Mouse (Mus musculus) neutrophil, adult 5-6 weeks (primary cell): ENCODE results near the gene Olfr299. TPM values are rescaled to one million over a fixed set of nuclear protein-coding genes. Genes with fewer than 3 reads are reported as not detected.

Source experiments
- ATAC-seq: fragments of 151-379, 151-347 bp; 2 replicates; pipeline ENCODE4 v1.8.0; 2017; ENCODE audit warnings: mild to moderate bottlenecking, moderate TSS enrichment; ENCODE audit not compliant: insufficient number of reproducible peaks, poor library complexity, low FRiP score, severe bottlenecking; ENCODE audit errors: extremely low read depth
- total RNA-seq: library from RNA; stranded (forward); fragments of 200-1000 nt; gene quantifications from 2 replicates; pipeline ENCODE4 v1.2.3, GENCODE M21; 2017

Olfr299 gene
- not detected in 2 replicates for total RNA-seq

DNA sequence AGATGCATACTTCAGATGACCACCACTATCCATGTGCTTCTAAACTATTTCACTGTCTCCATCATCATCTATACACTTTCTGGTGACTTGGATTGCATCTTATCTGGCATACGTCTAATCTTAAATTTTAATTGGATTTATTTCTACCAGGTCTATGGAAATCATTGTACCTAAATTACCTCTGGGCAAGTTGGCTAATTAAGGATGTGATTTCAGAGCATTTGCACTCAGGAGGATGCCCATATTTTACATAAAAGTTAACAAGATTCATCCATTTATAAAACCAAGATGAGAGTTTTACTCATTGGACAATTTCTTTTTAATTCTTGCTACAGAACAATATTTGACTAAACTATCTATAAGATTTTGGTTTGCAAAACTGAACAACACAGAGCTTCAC lies at the start of gene Olfr299:
Gene Olfr299, plus strand, starts transcription at position 301 of the 400 bp plus-strand sequence.
- ATAC-seq: no peak

DNA sequence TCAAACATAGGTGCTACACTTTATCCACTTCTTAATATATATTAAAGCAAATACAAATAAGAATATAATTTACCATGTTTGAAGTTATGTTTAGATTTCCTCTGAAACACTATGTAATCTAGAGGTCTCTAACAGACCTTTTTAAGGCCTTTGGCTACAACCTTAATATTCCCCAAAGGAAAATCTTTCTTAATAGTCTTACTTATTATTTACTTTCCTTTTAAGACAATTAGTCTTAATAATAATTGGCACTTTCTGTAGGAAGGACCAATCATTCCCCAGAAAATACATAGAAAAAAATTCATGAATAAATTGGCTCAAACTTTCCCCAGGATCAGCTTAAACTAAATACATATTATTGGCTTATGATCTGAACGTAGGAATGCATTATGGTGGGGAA lies 32.7 kb downstream of the Olfr299 start, which contains the start of gene Olfr298:
Gene Olfr298, minus strand, starts transcription at position 101 of the 400 bp plus-strand sequence.
- no peak for ATAC-seq

Other genes starting within 250 kb of the Olfr299 start
- gene Vmn2r76, start 213.6 kb upstream of the Olfr299 start, total RNA-seq: 0.12 TPM in 2 replicates
- 0.47 TPM in 1 of 2 replicates, not detected in the other for gene Olfr310, start 182.7 kb upstream of the Olfr299 start, total RNA-seq
- not detected in 2 replicates for gene Olfr309, start 146.2 kb upstream of the Olfr299 start, total RNA-seq
- gene Olfr308, start 134.3 kb upstream of the Olfr299 start, total RNA-seq: 0.23 TPM in 1 of 2 replicates, not detected in the other
- not detected in 2 replicates for gene Olfr307, start 122.3 kb upstream of the Olfr299 start, total RNA-seq
- not detected in 2 replicates for gene Olfr305, start 93.0 kb upstream of the Olfr299 start, total RNA-seq
- not detected in 2 replicates for gene Olfr304, start 73.3 kb upstream of the Olfr299 start, total RNA-seq
- gene Olfr303, start 62.1 kb upstream of the Olfr299 start, total RNA-seq: not detected in 2 replicates
- gene Olfr301, start 56.1 kb upstream of the Olfr299 start, total RNA-seq: not detected in 2 replicates
- 0.25 TPM in 1 of 2 replicates, not detected in the other for gene Olfr298, start 32.6 kb downstream of the Olfr299 start, total RNA-seq
- not detected in 2 replicates for gene Olfr297, start 60.0 kb downstream of the Olfr299 start, total RNA-seq
- gene Olfr295, start 123.9 kb downstream of the Olfr299 start, total RNA-seq: 0.23 TPM in 1 of 2 replicates, not detected in the other
- not detected in 2 replicates for gene Olfr294, start 156.7 kb downstream of the Olfr299 start, total RNA-seq
- not detected in 2 replicates for gene Olfr293, start 189.1 kb downstream of the Olfr299 start, total RNA-seq
- gene Olfr292, start 228.4 kb downstream of the Olfr299 start, total RNA-seq: not detected in 2 replicates